Comparison of ENCODE assay signal across 8 mouse cellular contexts in the genomic region with DNA sequence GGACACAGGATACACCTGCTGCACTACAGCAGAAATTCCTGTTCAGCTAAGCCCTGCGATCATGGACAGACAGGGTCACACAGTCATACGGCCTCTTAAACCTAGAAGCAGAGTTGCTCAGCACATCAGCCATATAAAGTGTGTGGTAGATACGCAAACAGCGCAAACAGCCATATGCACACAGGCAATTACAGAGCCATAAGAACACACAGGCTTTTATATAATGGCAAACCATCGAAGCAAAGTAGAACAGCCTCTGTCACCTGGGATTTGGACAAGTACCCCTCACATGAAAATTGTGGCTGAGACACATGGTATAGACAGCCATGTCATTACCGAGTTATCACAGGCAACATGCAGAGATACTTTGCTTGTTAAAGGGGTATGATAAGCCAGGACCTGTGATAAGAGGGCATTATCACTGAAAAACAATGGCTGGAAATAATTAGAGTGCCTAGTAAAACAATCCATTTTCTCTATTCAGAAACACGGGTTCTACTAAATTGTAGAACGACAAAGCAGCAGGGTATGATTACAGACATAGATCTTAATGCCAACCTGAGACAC. TPM values are rescaled to one million over a fixed set of nuclear protein-coding genes. Genes with fewer than 3 reads are reported as not detected.
DNase-seq lines count a peak whose midpoint lies in the region; ATAC-seq and TF ChIP-seq lines count a peak whose summit lies in the region.

No protein-coding gene starts in this region.

- peak overlapping the region; percentile 97 for H3K4me2 ChIP-seq in heart, embryonic 16.5 days (ENCODE audit: low read depth, low read length)
- peak overlapping the region; percentile 88 for H3K4me2 ChIP-seq in hindbrain, embryonic 11.5 days (replicated peaks; ENCODE audit: low read depth, low read length)
- peak overlapping the region; percentile 95 for H3K4me2 ChIP-seq in midbrain, embryonic 11.5 days

- no peak for TF ChIP-seq CTCF in bone marrow, adult 2 months (IDR thresholded peaks at IDR 0.05; ENCODE audit: control insufficient read depth, insufficient read depth, low read length)

- H3K27me3 ChIP-seq in heart, embryonic 16.5 days (ENCODE audit: control insufficient read depth, insufficient read depth, low read length) = no peaks in the 10 kb centered on the region
- peaks cover 23% of the 10 kb centered on the region for H3K27me3 ChIP-seq in hindbrain, embryonic 11.5 days (ENCODE audit: control insufficient read depth, insufficient read depth, low read length)
- H3K27me3 ChIP-seq in midbrain, embryonic 11.5 days (ENCODE audit: control insufficient read depth, insufficient read depth, low read length) = peaks cover 8% of the 10 kb centered on the region

- no peaks in the 10 kb centered on the region for H3K9me3 ChIP-seq in heart, embryonic 16.5 days (replicated peaks; ENCODE audit: control insufficient read depth, low read length)
- H3K9me3 ChIP-seq in hindbrain, embryonic 11.5 days (ENCODE audit: control insufficient read depth, low read length) = no peaks in the 10 kb centered on the region
- H3K9me3 ChIP-seq in midbrain, embryonic 11.5 days (ENCODE audit: control insufficient read depth, low read length) = no peaks in the 10 kb centered on the region

- peak overlapping the region; percentile 66 for H3K4me3 ChIP-seq in heart, embryonic 16.5 days (ENCODE audit: low read length)
- H3K4me3 ChIP-seq in bone marrow, adult 2 months (replicated peaks; ENCODE audit: control insufficient read depth, low read depth, low read length) = peak overlapping the region; percentile 64
- H3K4me3 ChIP-seq in hindbrain, embryonic 11.5 days (ENCODE audit: low read depth, low read length) = peak overlapping the region; percentile 42
- H3K4me3 ChIP-seq in midbrain, embryonic 11.5 days (ENCODE audit: low read depth, low read length) = peak overlapping the region; percentile 44; the same call in 1 of the 2 replicates

- H3K4me1 ChIP-seq in heart, embryonic 16.5 days (ENCODE audit: control insufficient read depth, insufficient read depth, low read length) = peaks cover 34% of the 10 kb centered on the region
- H3K4me1 ChIP-seq in bone marrow, adult 2 months (ENCODE audit: control insufficient read depth, insufficient read depth, low read length) = peaks cover 15% of the 10 kb centered on the region
- peaks cover 16% of the 10 kb centered on the region for H3K4me1 ChIP-seq in hindbrain, embryonic 11.5 days (replicated peaks; ENCODE audit: control insufficient read depth, insufficient read depth, low read length)
- H3K4me1 ChIP-seq in midbrain, embryonic 11.5 days (ENCODE audit: control insufficient read depth, insufficient read depth, low read length) = peaks cover 25% of the 10 kb centered on the region

- TF ChIP-seq POLR2A in bone marrow, adult 2 months (IDR thresholded peaks at IDR 0.05; ENCODE audit: borderline replicate concordance, control insufficient read depth, low read depth, low read length) = no peak

- ATAC-seq in heart, embryonic 16.5 days (replicated peaks; ENCODE audit: extremely low read depth, insufficient read depth, low FRiP score) = no peak
- ATAC-seq in hindbrain, embryonic 11.5 days (ENCODE audit: low FRiP score) = no peak
- no peak for ATAC-seq in midbrain, embryonic 11.5 days (ENCODE audit: low FRiP score)

- intact Hi-C loops in heart, postnatal 10 days (cut with DNase I) = no loop called here

- no peak for DNase-seq in heart, postnatal 10 days
- DNase-seq in hindbrain, embryonic 11.5 days (ENCODE audit: low spot score) = no peak
- no peak for DNase-seq in midbrain, embryonic 11.5 days (ENCODE audit: low spot score, missing footprints)
- no peak for DNase-seq in layer of hippocampus, adult 9-11 months
- no peak for DNase-seq in testis, postnatal 14 days (ENCODE audit: low spot score)
- no peak for DNase-seq in layer of hippocampus, postnatal 10 days (ENCODE audit: low spot score in 2 of 2)

- H3K27ac ChIP-seq in heart, embryonic 16.5 days (ENCODE audit: low read length) = peak overlapping the region; percentile 60; the same call in 1 of the 2 replicates
- peak overlapping the region; percentile 88 for H3K27ac ChIP-seq in bone marrow, adult 2 months (ENCODE audit: control insufficient read depth, insufficient read depth, low read depth, low read length, poor library complexity)
- H3K27ac ChIP-seq in hindbrain, embryonic 11.5 days (ENCODE audit: low read depth, low read length) = no peak overlapping the region
- H3K27ac ChIP-seq in midbrain, embryonic 11.5 days (ENCODE audit: low read depth, low read length) = no peak overlapping the region

- peak overlapping the region; percentile 76 for H3K9ac ChIP-seq in heart, embryonic 16.5 days (ENCODE audit: low read length)
- no peak overlapping the region for H3K9ac ChIP-seq in hindbrain, embryonic 11.5 days (ENCODE audit: low read depth, low read length)
- H3K9ac ChIP-seq in midbrain, embryonic 11.5 days (ENCODE audit: low read length) = no peak overlapping the region; the same call in 1 of the 2 replicates

- 36% methylated on average over 8 of the region's 8 CpGs for whole genome bisulfite sequencing in heart, embryonic 16.5 days
- 24% methylated on average over 8 of the region's 8 CpGs for WGBS in bone marrow, adult 2 months
- 44% methylated on average over 8 of the region's 8 CpGs for WGBS in hindbrain, embryonic 11.5 days
- 44% methylated on average over 8 of the region's 8 CpGs for WGBS in midbrain, embryonic 11.5 days

- H3K36me3 ChIP-seq in heart, embryonic 16.5 days (ENCODE audit: control insufficient read depth, insufficient read depth) = no peaks in the 10 kb centered on the region
- H3K36me3 ChIP-seq in hindbrain, embryonic 11.5 days (ENCODE audit: control insufficient read depth, insufficient read depth, low read length) = no peaks in the 10 kb centered on the region
- no peaks in the 10 kb centered on the region for H3K36me3 ChIP-seq in midbrain, embryonic 11.5 days (ENCODE audit: control insufficient read depth, insufficient read depth, low read length)

RNA-seq across cellular contexts. Expression of a gene that starts 3.9 kb away (rescaled TPM):
- polyA plus RNA-seq in heart, embryonic 16.5 days (2015; fragmentation: Nextera tagmentation; extraction: Ambion mirVana) = 8.9 and 9.1 TPM in 2 replicates
- total RNA-seq in heart, postnatal 10 days (2021) = 1 to 10 TPM; 1.8 to 2.3 TPM
- 3.5 and 7.3 TPM in 2 replicates for polyA plus RNA-seq in bone marrow, adult 2 months (2011; ENCODE audit: insufficient read depth, insufficient read length, low replicate concordance, missing spikeins)
- polyA plus RNA-seq in hindbrain, embryonic 11.5 days (2014; fragmentation: Nextera tagmentation; extraction: Ambion mirVana) = 9.5 and 10.3 TPM in 2 replicates
- 11.4 and 11.8 TPM in 2 replicates for polyA plus RNA-seq in midbrain, embryonic 11.5 days (2014; fragmentation: Nextera tagmentation; extraction: Ambion mirVana)
- total RNA-seq in layer of hippocampus, postnatal 10 days (2021) = 10 to 100 TPM; 14.5 to 15.1 TPM

RNA-seq across cellular contexts. Expression of a gene that starts 7.9 kb away (rescaled TPM):
- polyA plus RNA-seq in heart, embryonic 16.5 days (2015; fragmentation: Nextera tagmentation; extraction: Ambion mirVana) = 11.7 and 15.3 TPM in 2 replicates
- total RNA-seq in heart, postnatal 10 days (2021) = 10 to 100 TPM; 12.6 to 12.7 TPM
- 11.1 and 18.4 TPM in 2 replicates for polyA plus RNA-seq in bone marrow, adult 2 months (2011; ENCODE audit: insufficient read depth, insufficient read length, low replicate concordance, missing spikeins)
- 6.2 and 6.4 TPM in 2 replicates for polyA plus RNA-seq in hindbrain, embryonic 11.5 days (2014; fragmentation: Nextera tagmentation; extraction: Ambion mirVana)
- polyA plus RNA-seq in midbrain, embryonic 11.5 days (2014; fragmentation: Nextera tagmentation; extraction: Ambion mirVana) = 3.4 and 4.5 TPM in 2 replicates
- 10 to 100 TPM; 33.7 to 34.2 TPM for total RNA-seq in layer of hippocampus, postnatal 10 days (2021)

RNA-seq across cellular contexts. Expression of a gene that starts 16.9 kb away (rescaled TPM):
- polyA plus RNA-seq in heart, embryonic 16.5 days (2015; fragmentation: Nextera tagmentation; extraction: Ambion mirVana) = 80.2 and 82.7 TPM in 2 replicates
- 10 to 100 TPM; 53.4 to 55.4 TPM for total RNA-seq in heart, postnatal 10 days (2021)
- polyA plus RNA-seq in bone marrow, adult 2 months (2011; ENCODE audit: insufficient read depth, insufficient read length, low replicate concordance, missing spikeins) = 40.8 and 54.9 TPM in 2 replicates
- polyA plus RNA-seq in hindbrain, embryonic 11.5 days (2014; fragmentation: Nextera tagmentation; extraction: Ambion mirVana) = 98.5 and 104 TPM in 2 replicates
- 113 and 121 TPM in 2 replicates for polyA plus RNA-seq in midbrain, embryonic 11.5 days (2014; fragmentation: Nextera tagmentation; extraction: Ambion mirVana)
- 10 to 100 TPM; 36.8 to 44.3 TPM for total RNA-seq in layer of hippocampus, postnatal 10 days (2021)

RNA-seq across cellular contexts. Expression of a gene that starts 17.1 kb away (rescaled TPM):
- polyA plus RNA-seq in heart, embryonic 16.5 days (2015; fragmentation: Nextera tagmentation; extraction: Ambion mirVana) = 591 and 662 TPM in 2 replicates
- total RNA-seq in heart, postnatal 10 days (2021) = 100 to 1,000 TPM; 689 to 769 TPM
- polyA plus RNA-seq in bone marrow, adult 2 months (2011; ENCODE audit: insufficient read depth, insufficient read length, low replicate concordance, missing spikeins) = 1,113 and 1,804 TPM in 2 replicates
- polyA plus RNA-seq in hindbrain, embryonic 11.5 days (2014; fragmentation: Nextera tagmentation; extraction: Ambion mirVana) = 1,367 and 1,409 TPM in 2 replicates
- polyA plus RNA-seq in midbrain, embryonic 11.5 days (2014; fragmentation: Nextera tagmentation; extraction: Ambion mirVana) = 1,298 and 1,349 TPM in 2 replicates
- total RNA-seq in layer of hippocampus, postnatal 10 days (2021) = 100 to 1,000 TPM; 492 to 505 TPM

RNA-seq across cellular contexts. Expression of a gene that starts 17.2 kb away (rescaled TPM):
- polyA plus RNA-seq in heart, embryonic 16.5 days (2015; fragmentation: Nextera tagmentation; extraction: Ambion mirVana) = not detected in 2 replicates
- 1 to 10 TPM in 1 of 2 experiments, not detected in 1; 1.6 TPM for total RNA-seq in heart, postnatal 10 days (2021)
- polyA plus RNA-seq in bone marrow, adult 2 months (2011; ENCODE audit: insufficient read depth, insufficient read length, low replicate concordance, missing spikeins) = not detected in 2 replicates
- not detected in 2 replicates for polyA plus RNA-seq in hindbrain, embryonic 11.5 days (2014; fragmentation: Nextera tagmentation; extraction: Ambion mirVana)
- polyA plus RNA-seq in midbrain, embryonic 11.5 days (2014; fragmentation: Nextera tagmentation; extraction: Ambion mirVana) = not detected in 2 replicates
- total RNA-seq in layer of hippocampus, postnatal 10 days (2021) = not detected

Comparison
In these comparisons a context has a peak if more than half of its experiments do, and no peak if none do; other contexts are left out.
1. H3K27ac ChIP-seq: peak in heart, embryonic 16.5 days (single experiment) and bone marrow, adult 2 months (single experiment); none in hindbrain, embryonic 11.5 days (single experiment) and midbrain, embryonic 11.5 days (single experiment).
2. Peak in every context shown above with its lines, with median percentiles within 50 percentile points of each other: H3K4me2 ChIP-seq and H3K4me3 ChIP-seq.